Mouse (Mus musculus): ENCODE measurements at regions not wholly inside any gene's neighbourhood (a gene's known extent, or its start where the extent isn't known, plus 50 kb on each side); places are given as distances from the start of the nearest gene placed in this dataset.

- Histone ChIP-seq H3K36me3 (replicated peaks) (no peaks in the 10 kb centered on the region), H3K9me3 (no peaks in the 10 kb centered on the region), H3K27me3 (replicated peaks) (no peaks in the 10 kb centered on the region), H3K4me2 (no peak overlapping the region), H3K27ac (peak overlapping the region; percentile 65), H3K9ac (no peak overlapping the region), H3K4me1 (peaks cover 13% of the 10 kb centered on the region), H3K4me3 (no peak overlapping the region)
- peak; percentile 82 for ATAC-seq (replicated peaks)
- 6% methylated on average over 1 of the region's 1 CpGs for WGBS
These were observed 322.7 kb downstream of the Fam198b start for GRCm38 (mm10) chr3:80207022-80207421.

GRCm38 (mm10) chr3:80208028-80208427 is 323.7 kb downstream of the Fam198b start:
- Histone ChIP-seq H3K27ac (peak overlapping the region; percentile 34; the same call in 1 of the 2 replicates), H3K27me3 (replicated peaks) (no peaks in the 10 kb centered on the region), H3K4me2 (no peak overlapping the region), H3K4me1 (peaks cover 13% of the 10 kb centered on the region), H3K9ac (no peak overlapping the region), H3K9me3 (no peaks in the 10 kb centered on the region), H3K4me3 (no peak overlapping the region), H3K36me3 (replicated peaks) (no peaks in the 10 kb centered on the region)
- 81% methylated on average over 2 of the region's 2 CpGs for WGBS
- ATAC-seq (replicated peaks), result no peak

- Histone ChIP-seq H3K4me2 (no peak overlapping the region), H3K9ac (no peak overlapping the region), H3K27ac (no peak overlapping the region), H3K9me3 (no peaks in the 10 kb centered on the region), H3K4me1 (peaks cover 13% of the 10 kb centered on the region), H3K4me3 (no peak overlapping the region), H3K27me3 (replicated peaks) (no peaks in the 10 kb centered on the region), H3K36me3 (replicated peaks) (no peaks in the 10 kb centered on the region)
- no peak for ATAC-seq (replicated peaks)
These were observed 325.3 kb downstream of the Fam198b start for GRCm38 (mm10) chr3:80209596-80209995.

GRCm38 (mm10) chr3:80211323-80212109 is 327.2 kb downstream of the Fam198b start:
- H3K4me1 ChIP-seq, result peaks cover 7% of the 10 kb centered on the region; the same call in 1 of the 2 replicates
- no peak overlapping the region for H3K4me2 ChIP-seq
- no peaks in the 10 kb centered on the region for H3K27me3 ChIP-seq (replicated peaks)
- H3K4me3 ChIP-seq, result no peak overlapping the region
- peak overlapping the region; percentile 58 for H3K27ac ChIP-seq
- no peak overlapping the region for H3K9ac ChIP-seq
- 37% methylated on average over 3 of the region's 3 CpGs for WGBS
- peak; percentile 55; the same call in 1 of the 2 replicates for ATAC-seq (replicated peaks)
- no peaks in the 10 kb centered on the region for H3K9me3 ChIP-seq
- H3K36me3 ChIP-seq (replicated peaks), result no peaks in the 10 kb centered on the region

- ATAC-seq (replicated peaks), result no peak
- H3K36me3 ChIP-seq (replicated peaks), result no peaks in the 10 kb centered on the region
These were observed 364.3 kb downstream of the Fam198b start for GRCm38 (mm10) chr3:80248611-80249010.

GRCm38 (mm10) chr3:80249974-80250373 is 365.6 kb downstream of the Fam198b start:
- Histone ChIP-seq H3K9ac (no peak overlapping the region), H3K9me3 (no peaks in the 10 kb centered on the region), H3K36me3 (replicated peaks) (no peaks in the 10 kb centered on the region), H3K4me2 (no peak overlapping the region), H3K27ac (no peak overlapping the region), H3K4me3 (no peak overlapping the region), H3K4me1 (no peaks in the 10 kb centered on the region), H3K27me3 (replicated peaks) (no peaks in the 10 kb centered on the region)
- ATAC-seq (replicated peaks), result no peak
- WGBS, result 73% methylated on average over 3 of the region's 3 CpGs

More at GRCm38 (mm10) chr3:80248611-80249010, 364.3 kb downstream of the Fam198b start:
- no peaks in the 10 kb centered on the region for H3K27me3 ChIP-seq (replicated peaks)
- no peak overlapping the region for H3K27ac ChIP-seq
- no peak overlapping the region for H3K4me3 ChIP-seq
- no peak overlapping the region for H3K9ac ChIP-seq
- WGBS, result 62% methylated on average over 5 of the region's 5 CpGs
- no peak overlapping the region for H3K4me2 ChIP-seq
- H3K9me3 ChIP-seq, result no peaks in the 10 kb centered on the region
- H3K4me1 ChIP-seq, result no peaks in the 10 kb centered on the region

- H3K4me3 ChIP-seq, result no peak overlapping the region
- ATAC-seq (replicated peaks), result no peak
- H3K36me3 ChIP-seq (replicated peaks), result no peaks in the 10 kb centered on the region
- no peaks in the 10 kb centered on the region for H3K9me3 ChIP-seq
- H3K9ac ChIP-seq, result no peak overlapping the region
- H3K4me1 ChIP-seq, result no peaks in the 10 kb centered on the region
- WGBS, result 93% methylated on average over 3 of the region's 3 CpGs
- no peak overlapping the region for H3K4me2 ChIP-seq
- no peaks in the 10 kb centered on the region for H3K27me3 ChIP-seq (replicated peaks)
- H3K27ac ChIP-seq, result no peak overlapping the region
These were observed 371.0 kb downstream of the Fam198b start for GRCm38 (mm10) chr3:80255304-80255703.

- no peak overlapping the region for H3K4me3 ChIP-seq
- WGBS, result 83% methylated on average over 3 of the region's 3 CpGs
- no peak overlapping the region for H3K27ac ChIP-seq
These were observed 372.1 kb downstream of the Fam198b start for GRCm38 (mm10) chr3:80256383-80256782.

GRCm38 (mm10) chr3:80263095-80263494 is 378.8 kb downstream of the Fam198b start:
- H3K4me1 ChIP-seq, result no peaks in the 10 kb centered on the region
- no peaks in the 10 kb centered on the region for H3K9me3 ChIP-seq
- no peak; the same call in 1 of the 2 replicates for ATAC-seq (replicated peaks)
- 61% methylated on average over 2 of the region's 2 CpGs for WGBS
- no peak overlapping the region for H3K4me3 ChIP-seq
- no peak overlapping the region for H3K27ac ChIP-seq
- H3K4me2 ChIP-seq, result no peak overlapping the region
- no peaks in the 10 kb centered on the region for H3K27me3 ChIP-seq (replicated peaks)
- no peak overlapping the region for H3K9ac ChIP-seq
- H3K36me3 ChIP-seq (replicated peaks), result no peaks in the 10 kb centered on the region

More at GRCm38 (mm10) chr3:80256383-80256782, 372.1 kb downstream of the Fam198b start:
- H3K9ac ChIP-seq, result no peak overlapping the region
- H3K9me3 ChIP-seq, result no peaks in the 10 kb centered on the region
- H3K36me3 ChIP-seq (replicated peaks), result no peaks in the 10 kb centered on the region
- H3K27me3 ChIP-seq (replicated peaks), result no peaks in the 10 kb centered on the region
- H3K4me2 ChIP-seq, result no peak overlapping the region
- H3K4me1 ChIP-seq, result no peaks in the 10 kb centered on the region
- ATAC-seq (replicated peaks), result no peak

- Histone ChIP-seq H3K36me3 (replicated peaks) (no peaks in the 10 kb centered on the region), H3K9me3 (no peaks in the 10 kb centered on the region), H3K9ac (no peak overlapping the region), H3K27me3 (replicated peaks) (no peaks in the 10 kb centered on the region), H3K4me2 (no peak overlapping the region), H3K4me3 (no peak overlapping the region), H3K27ac (no peak overlapping the region), H3K4me1 (no peaks in the 10 kb centered on the region)
- 90% methylated on average over 1 of the region's 1 CpGs for WGBS
- no peak for ATAC-seq (replicated peaks)
These were observed 400.3 kb downstream of the Fam198b start for GRCm38 (mm10) chr3:80284656-80285055.

GRCm38 (mm10) chr3:80285246-80285645 is 400.9 kb downstream of the Fam198b start:
- no peak overlapping the region for H3K4me3 ChIP-seq
- no peak overlapping the region for H3K4me2 ChIP-seq
- H3K9ac ChIP-seq, result no peak overlapping the region
- H3K36me3 ChIP-seq (replicated peaks), result no peaks in the 10 kb centered on the region
- no peaks in the 10 kb centered on the region for H3K4me1 ChIP-seq
- no peaks in the 10 kb centered on the region for H3K9me3 ChIP-seq
- no peak overlapping the region for H3K27ac ChIP-seq
- WGBS, result 92% methylated on average over 3 of the region's 3 CpGs
- no peak for ATAC-seq (replicated peaks)
- no peaks in the 10 kb centered on the region for H3K27me3 ChIP-seq (replicated peaks)

- Histone ChIP-seq H3K36me3 (replicated peaks) (no peaks in the 10 kb centered on the region), H3K27me3 (replicated peaks) (no peaks in the 10 kb centered on the region), H3K4me1 (no peaks in the 10 kb centered on the region), H3K9me3 (no peaks in the 10 kb centered on the region), H3K27ac (no peak overlapping the region), H3K4me3 (no peak overlapping the region), H3K9ac (no peak overlapping the region), H3K4me2 (no peak overlapping the region)
- ATAC-seq (replicated peaks), result no peak
- WGBS, result 58% methylated on average over 4 of the region's 4 CpGs
These were observed 409.2 kb downstream of the Fam198b start for GRCm38 (mm10) chr3:80293485-80293884.

GRCm38 (mm10) chr3:80307632-80308031 is 423.3 kb downstream of the Fam198b start:
- Histone ChIP-seq H3K27ac (no peak overlapping the region), H3K4me3 (no peak overlapping the region), H3K9ac (no peak overlapping the region), H3K4me1 (no peaks in the 10 kb centered on the region), H3K4me2 (no peak overlapping the region), H3K9me3 (no peaks in the 10 kb centered on the region), H3K27me3 (replicated peaks) (no peaks in the 10 kb centered on the region), H3K36me3 (replicated peaks) (no peaks in the 10 kb centered on the region)
- ATAC-seq (replicated peaks), result no peak
- WGBS, result 68% methylated on average over 4 of the region's 4 CpGs
